Mouse (Mus musculus) embryo, embryonic 9.5 days (tissue): Measurements from ENCODE around the gene Nvl.

Experiments used
- DNase-seq: peaks from one replicate; pipeline ENCODE4 v3.0.0-alpha.2; 2017; ENCODE audit errors: extremely low spot score

Nvl gene

GRCm38 (mm10) chr1:181068344-181068743 lies 75.7 kb downstream of the Nvl start:
- DNase-seq = no peak

- no peak for DNase-seq
These were observed 79.4 kb downstream of the Nvl start for GRCm38 (mm10) chr1:181064648-181065047.

DNA sequence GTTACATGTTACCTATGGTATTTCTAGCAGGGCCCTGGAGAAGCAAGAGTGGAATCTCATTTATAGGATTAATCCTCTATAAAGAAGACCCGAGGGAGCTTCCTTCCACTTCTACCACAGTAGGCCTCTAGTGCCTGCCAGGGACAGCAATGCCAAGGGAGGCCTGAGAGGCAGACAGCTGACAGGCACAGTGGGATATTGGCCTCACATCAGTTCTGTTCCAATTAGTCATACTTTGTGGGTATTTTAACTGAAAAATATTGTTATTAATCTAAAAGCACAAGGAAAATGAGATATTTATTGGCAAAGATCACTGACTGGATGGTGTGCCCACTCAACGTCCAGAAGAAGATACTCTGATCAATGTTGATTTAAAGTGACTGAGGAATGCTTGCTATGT lies 80.0 kb downstream of the Nvl start:
- no peak for DNase-seq

DNA sequence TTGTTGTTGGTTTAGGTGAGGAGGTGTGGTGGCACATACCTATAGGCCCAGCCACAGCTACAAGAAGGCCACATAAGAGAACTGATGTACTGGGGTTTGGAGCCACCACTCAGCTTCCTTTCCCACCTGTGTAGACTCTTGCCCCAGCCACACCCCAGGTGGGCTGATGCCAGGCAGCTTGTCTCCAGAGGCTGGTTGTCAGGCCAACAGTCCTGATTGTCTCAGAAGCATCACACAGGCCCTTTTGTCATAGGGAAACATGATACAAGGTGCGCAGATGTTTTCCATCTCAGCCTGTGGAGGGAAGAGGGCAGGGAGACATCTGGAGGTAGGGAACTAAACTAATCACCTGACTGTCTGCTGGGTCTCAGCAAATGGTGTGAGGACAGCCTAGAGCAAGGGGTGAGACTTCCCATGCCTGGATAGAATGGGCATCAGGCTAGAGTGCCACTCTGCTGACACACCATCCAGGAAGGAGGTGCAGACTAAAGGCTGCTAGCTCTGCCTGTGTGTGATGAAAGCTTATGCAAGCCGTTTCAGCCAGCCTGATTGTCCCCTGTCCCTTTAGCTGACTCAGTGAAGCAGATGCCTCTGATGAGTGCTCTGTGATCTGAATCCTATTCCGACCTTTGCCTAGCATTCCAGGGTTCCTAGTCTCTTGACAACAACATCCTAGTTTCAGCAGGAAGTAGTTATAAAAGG lies 82.1 kb downstream of the Nvl start:
- DNase-seq = no peak

- no peak for DNase-seq
These were observed 91.1 kb downstream of the Nvl start for GRCm38 (mm10) chr1:181052898-181053297.

DNA sequence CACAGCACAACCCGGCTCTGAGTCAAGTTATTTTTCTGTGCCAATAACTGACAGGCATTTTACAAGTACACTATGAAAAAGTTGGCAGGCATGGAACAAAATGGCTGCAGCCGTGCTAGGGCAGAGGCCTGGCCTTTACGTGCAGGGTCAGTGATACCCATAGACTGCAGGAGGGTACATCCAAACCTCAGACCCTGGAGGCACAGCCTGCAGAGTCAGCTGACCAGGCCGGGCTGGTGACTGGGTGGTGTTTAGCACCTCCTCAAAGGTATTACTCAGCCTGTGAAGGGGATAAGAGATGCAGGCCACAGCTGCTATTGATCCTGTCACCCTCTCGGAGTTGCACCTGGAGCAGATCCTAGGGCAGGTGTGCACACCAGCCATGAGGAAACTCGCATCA lies 93.1 kb downstream of the Nvl start, which contains the start of gene 9130409I23Rik:
TSS of gene 9130409I23Rik (plus strand) at position 301 of the 400 bp plus-strand sequence.
- DNase-seq = no peak

DNA sequence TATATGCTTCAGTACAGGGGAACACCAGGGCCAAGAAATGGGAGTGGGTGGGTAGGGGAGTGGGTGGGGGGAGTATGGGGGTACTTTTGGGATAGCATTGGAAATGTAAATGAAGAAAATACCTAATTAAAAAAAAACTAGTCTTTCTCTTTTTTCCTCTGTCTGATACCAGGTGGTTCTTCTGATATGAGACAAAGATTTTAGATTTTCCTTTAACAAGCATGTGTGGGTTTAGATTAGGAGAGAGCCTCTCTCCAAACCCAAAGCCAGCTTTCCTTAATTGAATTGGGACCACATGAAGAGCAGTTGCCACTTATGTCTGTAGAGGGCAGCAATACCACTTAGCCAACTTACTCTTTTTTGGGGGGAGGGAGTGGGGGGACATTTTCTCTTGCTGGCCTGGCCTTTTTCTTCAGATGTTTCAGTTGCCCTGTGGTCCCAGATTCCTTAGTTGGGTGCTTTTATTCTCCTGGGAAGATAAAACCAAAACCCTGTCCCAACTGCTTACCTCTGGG lies 94.6 kb downstream of the Nvl start:
- no peak for DNase-seq

- DNase-seq = no peak
These were observed 96.5 kb downstream of the Nvl start for GRCm38 (mm10) chr1:181047520-181047919.

- peak; percentile 31 for DNase-seq
These were observed 104.4 kb downstream of the Nvl start for GRCm38 (mm10) chr1:181039652-181040051.

DNA sequence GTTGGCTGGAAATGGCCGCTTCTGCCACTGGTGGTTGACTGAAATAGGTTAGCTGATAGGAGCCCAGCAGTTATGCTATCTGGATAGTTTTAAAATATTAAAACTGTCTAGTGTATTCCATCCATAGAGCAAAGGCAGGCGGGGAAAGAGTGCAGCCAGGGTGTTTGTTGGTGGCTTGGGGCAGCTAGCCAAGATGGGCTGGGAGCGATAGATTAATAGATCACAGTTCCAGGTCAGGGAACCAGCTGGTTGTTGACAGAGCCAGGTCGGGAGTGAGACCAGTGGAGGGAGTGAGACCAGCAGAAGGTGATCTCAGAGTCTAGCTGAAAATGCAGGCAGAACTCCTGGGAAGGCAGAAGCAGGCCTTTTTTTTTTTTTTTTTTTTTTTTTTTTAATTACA lies 106.4 kb downstream of the Nvl start:
- no peak for DNase-seq
